Mouse (Mus musculus) brain, embryonic 14.5 days (tissue): ENCODE results near the gene Lrrc10b. TPM values are rescaled to one million over a fixed set of nuclear protein-coding genes. Genes with fewer than 3 reads are reported as not detected.

ENCODE experiments used
- DNase-seq: peaks from one replicate; pipeline ENCODE4 v3.0.0-alpha.2; 2011; ENCODE audit warnings: low read depth
- CTCF ChIP-seq: fragments of 200-500 bp; IDR thresholded peaks from 2 replicates; pipeline ENCODE4 v1.5.1; 2012; ENCODE audit warnings: inconsistent platforms, mild to moderate bottlenecking, moderate library complexity, borderline replicate concordance; ENCODE audit not compliant: insufficient read depth, insufficient read length; ENCODE audit errors: extremely low read depth
- POLR2A ChIP-seq: fragments of 200-500 bp; IDR thresholded peaks from 2 replicates; pipeline ENCODE4 v1.6.1; 2012; ENCODE audit warnings: mild to moderate bottlenecking, inconsistent platforms, borderline replicate concordance; ENCODE audit not compliant: poor library complexity, insufficient read depth, insufficient read length, severe bottlenecking; ENCODE audit errors: extremely low read depth
- polyA plus RNA-seq: library from polyadenylated mRNA; depleted of rRNA; stranded (reverse); fragments of >200 nt; gene quantifications from 2 replicates; pipeline ENCODE4 v1.2.3, GENCODE M21; 2012

The Lrrc10b gene
- polyA plus RNA-seq, 1 experiment = 2.0 TPM

DNA sequence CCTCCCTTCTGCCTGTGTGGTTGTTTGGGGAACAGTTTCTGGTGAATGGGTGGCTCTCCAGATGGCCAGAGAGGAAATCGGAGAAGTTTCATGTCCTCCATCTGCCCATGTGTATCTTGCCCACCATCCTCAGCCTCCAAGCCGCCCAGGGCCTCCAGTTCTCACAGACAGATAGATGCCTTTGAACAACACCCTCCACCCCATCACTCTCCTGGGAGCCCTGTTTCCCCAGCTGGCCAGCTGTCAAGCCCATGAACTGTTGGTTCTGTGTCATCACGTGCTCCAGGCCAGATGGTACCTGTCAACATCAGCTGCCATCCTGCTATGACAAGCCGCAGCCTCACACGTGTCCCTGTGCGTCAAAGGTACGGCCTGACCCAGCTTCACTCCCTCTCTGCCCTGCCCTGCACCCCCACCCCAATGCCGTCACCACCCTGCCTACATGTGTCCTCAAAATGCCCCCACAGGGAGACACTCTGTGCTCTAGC is 11.9 kb upstream of the Lrrc10b start:
- TF ChIP-seq CTCF = no peak
- no peak for TF ChIP-seq POLR2A
- no peak for DNase-seq

DNA sequence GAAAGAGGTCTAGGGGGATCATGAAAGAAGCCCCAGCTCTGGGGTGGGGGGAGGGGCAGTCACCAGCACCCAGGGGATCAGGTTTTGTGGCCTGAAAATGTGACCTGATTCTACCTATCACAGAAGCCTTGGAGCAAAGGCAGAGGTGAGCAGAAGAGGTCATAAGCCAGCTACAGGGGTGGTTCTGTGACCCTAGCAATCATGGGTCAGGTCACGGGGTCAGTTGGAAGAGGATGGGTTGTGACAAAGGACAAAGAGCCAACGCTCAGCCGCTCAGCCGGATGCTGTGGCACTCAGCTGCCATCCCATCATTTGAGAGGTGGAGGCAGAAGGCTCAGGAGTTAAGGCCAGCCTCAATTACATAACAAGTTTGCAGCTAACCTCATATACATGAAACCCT is 7.2 kb upstream of the Lrrc10b start:
- no peak for DNase-seq
- TF ChIP-seq CTCF (no peak), POLR2A (no peak)

DNA sequence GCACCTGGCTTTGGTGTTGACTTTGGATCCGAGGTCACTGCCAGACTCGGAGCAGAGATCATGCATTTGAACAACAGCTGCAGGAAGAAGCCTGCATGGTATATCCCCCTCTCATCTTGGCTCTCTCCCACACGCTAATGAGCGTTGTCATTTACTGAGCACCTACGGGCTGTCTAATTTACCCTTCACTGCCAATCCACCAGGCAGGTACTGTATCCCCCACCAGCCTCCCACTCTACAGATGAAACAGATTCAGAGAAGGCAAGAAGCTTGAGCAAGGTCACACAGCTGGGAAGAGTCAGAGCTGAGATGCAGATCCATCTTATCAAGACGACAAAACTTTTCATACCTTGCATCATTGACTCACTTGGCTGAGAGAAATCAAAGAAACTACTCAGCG is 4.3 kb upstream of the Lrrc10b start:
- TF ChIP-seq POLR2A = no peak
- TF ChIP-seq CTCF = no peak
- DNase-seq = no peak

DNA sequence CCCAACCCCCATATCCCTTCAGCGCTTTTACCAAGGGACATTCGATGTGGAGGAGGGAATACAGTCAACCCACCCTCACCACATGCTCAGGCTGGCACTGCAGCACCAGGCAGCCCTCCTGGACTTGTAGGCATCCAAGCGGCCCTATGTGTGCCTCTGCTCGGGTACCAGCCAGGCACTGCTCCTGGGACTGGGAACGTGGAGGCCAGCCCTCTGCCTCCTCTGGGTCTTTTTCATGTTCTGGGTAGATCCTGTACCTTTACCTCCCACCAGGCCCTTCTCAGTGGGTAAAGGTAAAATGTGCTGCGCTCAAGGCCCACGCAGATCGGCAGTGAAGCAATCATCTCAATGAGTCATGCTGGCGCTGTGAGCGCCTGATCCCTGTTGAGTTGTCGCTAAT is 2.6 kb upstream of the Lrrc10b start:
- TF ChIP-seq CTCF (no peak), POLR2A (no peak)
- DNase-seq = no peak

DNA sequence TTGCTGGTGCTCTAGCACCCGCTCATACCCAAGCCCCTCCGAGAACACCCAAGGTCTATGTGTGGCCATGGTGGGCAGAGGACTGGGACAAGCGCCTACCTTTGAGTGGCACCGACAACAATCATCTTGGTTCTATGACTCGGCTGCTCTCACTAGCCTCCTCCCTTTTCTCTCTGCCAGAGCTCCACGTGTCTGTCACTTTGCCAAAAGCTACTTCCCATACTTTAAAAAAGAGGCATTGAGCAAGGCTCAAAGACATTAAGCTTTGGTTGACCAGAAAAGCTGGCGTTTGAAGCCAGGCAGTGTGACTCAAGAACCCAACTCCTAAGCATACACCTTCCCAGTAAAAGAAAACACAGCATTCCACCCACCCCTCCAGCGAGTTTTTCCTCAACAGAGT is 823 bp upstream of the Lrrc10b start:
- DNase-seq = peak; percentile 64
- no peak for TF ChIP-seq POLR2A
- no peak for TF ChIP-seq CTCF

DNA sequence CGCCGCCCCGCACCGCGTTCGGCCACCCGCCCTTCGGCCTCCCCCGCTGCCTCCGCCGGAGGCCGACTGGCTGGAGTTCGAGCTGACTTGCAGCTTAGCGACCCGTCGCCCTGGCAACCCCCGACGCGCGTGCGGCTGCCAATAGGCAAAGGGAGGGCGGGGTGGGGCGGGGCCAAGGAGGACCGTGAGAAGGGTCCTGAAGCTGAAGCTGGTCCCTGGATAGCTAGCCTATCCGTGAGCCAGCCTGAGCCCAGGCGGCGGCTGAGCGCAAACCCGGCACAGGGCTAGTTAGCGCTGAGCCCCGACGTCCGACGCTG is 169 bp upstream of the Lrrc10b start:
- DNase-seq = peak; percentile 96
- TF ChIP-seq POLR2A = peak; percentile 79
- TF ChIP-seq CTCF = no peak

DNA sequence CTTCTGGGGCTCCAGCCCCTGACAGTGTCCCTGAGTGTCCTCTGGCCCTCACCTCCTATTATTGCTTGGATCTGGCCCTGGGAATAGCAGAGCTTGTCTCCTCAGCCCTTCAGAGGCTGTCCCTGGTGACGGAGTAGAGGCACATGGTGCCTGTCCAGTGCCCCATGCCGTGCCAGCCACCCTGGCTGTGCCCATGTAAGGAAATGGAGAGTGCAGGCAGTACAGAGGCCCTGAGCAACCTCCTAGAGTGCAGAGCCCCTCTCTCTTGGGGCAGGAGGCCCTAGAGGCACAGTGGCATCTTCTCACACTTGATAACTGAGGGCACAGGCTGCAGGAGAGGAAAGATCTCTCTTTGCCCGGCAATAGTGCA is 1.9 kb downstream of the Lrrc10b start:
- DNase-seq = no peak
- TF ChIP-seq CTCF = no peak

DNA sequence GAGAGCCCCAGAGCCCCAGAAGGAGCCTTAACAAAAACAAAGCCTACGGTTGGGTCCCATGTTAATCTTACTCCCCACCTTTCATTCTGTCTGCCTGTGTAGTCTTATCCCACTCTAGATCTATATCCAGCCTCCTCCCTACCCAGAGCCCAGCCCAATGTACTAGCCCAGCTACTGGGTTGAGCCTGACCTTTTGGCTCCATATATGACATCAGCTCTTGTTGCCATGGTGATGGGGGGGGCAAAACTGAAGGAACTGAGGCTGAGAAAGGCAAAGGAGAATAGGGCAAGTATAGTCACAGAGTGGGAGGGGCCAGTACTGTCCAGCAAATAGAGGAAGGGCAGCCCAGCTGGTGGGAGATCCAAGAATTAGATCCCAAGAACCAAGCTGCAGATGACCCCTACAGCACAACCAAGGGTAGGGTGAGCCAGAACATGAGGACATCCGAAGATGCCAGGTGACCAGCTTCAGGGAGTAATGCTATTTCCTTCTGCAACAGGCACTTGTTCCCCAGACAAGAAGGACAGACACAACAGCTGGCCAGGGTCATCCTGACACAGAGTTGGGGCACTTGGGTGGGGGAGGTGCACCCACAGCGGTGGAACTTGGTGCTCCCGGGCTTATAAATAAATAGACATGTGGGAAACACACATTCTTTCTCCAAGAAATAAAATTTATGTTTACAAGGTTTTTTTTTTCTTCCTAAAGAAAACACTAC is 2.4 kb downstream of the Lrrc10b start:
- no peak for DNase-seq
- TF ChIP-seq CTCF = no peak
- TF ChIP-seq POLR2A = no peak

DNA sequence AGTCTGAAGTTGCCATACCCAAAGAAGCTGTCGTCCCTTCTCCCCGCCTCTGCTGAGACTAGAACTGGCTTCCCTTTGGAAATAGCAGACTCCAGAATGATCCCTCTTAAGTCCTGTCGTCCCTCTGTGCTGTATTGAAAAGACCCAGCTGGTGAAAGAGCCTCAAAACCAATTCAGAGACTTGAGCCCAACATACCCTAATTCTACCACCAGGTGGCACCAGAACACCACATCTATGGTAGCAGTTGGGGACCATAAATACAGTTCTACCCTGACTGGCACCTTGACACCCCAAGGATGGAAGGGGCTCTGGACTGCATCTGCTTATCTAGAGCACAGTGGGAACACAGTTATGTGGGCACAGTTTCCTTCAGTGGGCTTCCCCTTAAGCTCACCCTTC is 7.6 kb downstream of the Lrrc10b start:
- TF ChIP-seq CTCF (peak; percentile 83; the same call in 1 of the 2 replicates), POLR2A (no peak)
- DNase-seq = peak; percentile 92

DNA sequence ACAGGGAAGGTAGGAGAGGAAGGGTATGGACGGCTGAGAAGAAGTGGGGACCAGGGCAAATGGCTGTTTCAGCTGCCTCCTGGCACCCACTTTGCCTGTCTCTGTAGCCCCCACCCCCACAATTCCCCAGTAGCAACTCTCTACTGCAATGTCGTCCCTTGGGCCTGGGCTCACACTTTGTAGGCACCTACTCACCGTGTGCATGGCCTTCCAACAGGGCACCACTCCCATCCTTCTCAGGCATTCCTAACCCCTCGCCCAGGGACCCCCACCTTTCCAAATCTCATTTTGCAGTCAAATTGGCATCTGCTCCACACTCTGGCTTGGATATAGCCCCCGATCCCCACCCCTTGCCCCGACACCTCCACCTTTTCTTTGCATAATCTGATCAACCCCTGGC is 8.1 kb downstream of the Lrrc10b start:
- TF ChIP-seq CTCF (no peak), POLR2A (no peak)
- DNase-seq = no peak

DNA sequence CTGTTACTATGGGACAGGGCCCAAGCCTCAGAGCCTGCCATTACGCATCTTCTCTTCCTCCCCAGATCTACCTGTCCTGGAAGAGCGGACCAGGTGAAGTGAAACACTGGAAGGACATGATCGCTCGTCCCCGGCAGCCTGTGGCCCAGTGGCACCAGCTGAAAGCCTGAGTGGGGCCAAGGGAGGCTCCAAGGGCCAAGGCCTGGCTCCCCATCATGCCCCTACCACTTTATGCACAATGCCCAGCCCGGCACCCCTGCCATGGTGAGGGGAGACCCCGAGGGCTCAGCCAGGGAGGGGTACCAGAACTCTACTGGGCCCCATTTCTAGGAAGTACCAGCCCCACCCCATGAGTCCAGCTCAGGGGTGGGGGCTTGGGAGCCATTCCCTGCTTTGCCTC is 9.0 kb downstream of the Lrrc10b start:
- TF ChIP-seq CTCF (no peak), POLR2A (no peak)
- no peak for DNase-seq

DNA sequence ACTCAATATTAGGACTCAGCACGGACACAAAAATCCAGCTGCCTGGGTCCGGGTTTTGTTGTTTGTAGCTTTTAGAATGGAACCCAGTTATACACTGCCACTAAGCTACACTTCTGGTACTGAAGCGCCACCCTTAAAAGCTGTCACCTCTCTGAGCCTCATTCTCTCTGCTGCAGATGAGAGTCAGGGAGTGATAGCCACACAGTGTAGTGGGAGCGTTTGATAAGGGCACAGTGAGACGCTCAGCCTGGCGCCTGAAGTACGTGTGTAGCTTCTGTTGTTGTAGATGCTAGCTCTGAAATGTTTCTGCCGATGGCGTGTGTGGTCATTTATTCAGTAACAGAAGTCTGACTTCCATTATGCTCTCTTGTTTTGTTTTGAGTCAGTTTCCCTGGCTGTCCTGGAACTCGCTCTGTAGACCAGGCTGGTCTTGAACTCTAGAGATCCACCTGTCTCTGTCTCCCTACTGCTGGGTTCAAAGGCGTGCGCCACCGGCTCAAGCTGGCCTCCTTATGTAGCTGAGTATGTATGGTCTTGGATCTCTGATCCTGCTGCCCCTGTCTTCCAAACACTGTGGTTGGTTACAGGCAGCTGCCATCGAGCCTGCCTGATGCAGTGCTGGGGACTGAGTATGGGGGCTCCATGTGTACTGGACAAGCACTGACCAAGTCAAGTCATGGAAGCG is 12.4 kb downstream of the Lrrc10b start:
- no peak for TF ChIP-seq POLR2A
- no peak for TF ChIP-seq CTCF
- DNase-seq = no peak

DNA sequence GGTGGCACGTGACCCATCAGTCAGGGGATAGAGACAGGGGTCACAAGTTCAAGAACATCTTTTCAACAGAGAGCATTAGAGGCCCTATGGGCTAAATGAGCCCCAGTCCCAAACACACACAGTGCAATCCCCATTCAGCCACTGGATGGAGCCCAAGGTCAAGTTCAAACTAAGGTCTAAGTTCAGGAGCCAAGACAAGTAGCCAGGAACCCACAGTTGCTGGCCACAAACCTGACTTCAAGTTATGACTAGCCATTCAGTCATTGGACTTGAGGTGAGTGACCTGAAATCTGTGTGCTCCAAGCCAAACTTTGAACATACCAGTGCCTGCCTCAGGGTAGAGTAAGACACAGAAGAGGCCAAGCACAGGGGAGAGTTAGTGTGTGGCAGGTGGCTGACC is 19.8 kb downstream of the Lrrc10b start:
- TF ChIP-seq CTCF (peak; percentile 22; the same call in 1 of the 2 replicates), POLR2A (no peak)
- no peak for DNase-seq

DNA sequence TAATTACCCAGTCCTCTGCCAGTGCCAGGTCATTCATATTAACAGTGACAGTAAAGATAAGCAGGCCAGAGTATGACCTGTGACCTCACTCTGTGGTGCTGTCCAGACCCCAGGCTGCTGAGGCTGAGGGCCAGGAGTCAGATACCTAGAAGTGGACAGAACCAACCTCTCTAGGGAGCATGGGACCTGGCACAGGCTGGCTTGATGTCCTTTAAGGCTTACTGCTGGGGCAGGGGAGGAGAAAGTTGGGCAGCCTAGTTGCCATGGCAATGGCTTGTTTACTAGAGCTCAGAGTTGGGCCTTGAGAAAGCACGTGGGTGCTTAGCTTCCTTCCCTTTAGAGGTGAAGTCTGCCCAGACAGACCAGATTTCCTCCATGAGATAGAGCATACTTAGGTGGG is 20.5 kb downstream of the Lrrc10b start:
- TF ChIP-seq CTCF (no peak), POLR2A (no peak)
- DNase-seq = no peak
